Mouse (Mus musculus): ENCODE data around the gene Pdik1l.

Gene Pdik1l

GRCm38 (mm10) chr4:134287575-134288025 lies at the start of gene Pdik1l:
Gene Pdik1l, minus strand, starts transcription at chr4:134287895.
- peak; percentile 92 for DNase-seq (ENCODE audit: low spot score)

DNA sequence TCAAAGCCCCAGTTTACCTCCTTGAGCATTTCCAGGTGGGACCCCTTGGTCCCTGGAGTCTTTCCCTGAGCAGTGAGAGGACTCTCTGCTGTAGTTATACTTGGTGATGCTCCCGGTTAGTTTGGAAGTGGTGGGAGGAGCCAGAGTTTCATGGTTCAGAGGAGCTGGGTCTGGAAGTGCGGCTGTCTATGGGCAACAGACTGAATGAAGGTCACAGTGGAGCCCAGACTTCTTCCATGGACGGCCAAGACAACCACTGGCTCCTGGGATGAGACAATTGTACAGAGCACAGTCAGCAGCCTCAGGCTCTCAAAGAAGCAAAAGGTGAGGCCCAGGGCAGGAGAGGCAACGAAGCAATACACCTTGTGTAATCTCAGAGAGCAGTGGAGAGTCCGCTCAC lies 42.6 kb upstream of the Pdik1l start:
- DNase-seq (ENCODE audit: low spot score): no peak

- DNase-seq (ENCODE audit: low spot score): no peak
Measured at GRCm38 (mm10) chr4:134328832-134329231, 41.1 kb upstream of the Pdik1l start.

DNA sequence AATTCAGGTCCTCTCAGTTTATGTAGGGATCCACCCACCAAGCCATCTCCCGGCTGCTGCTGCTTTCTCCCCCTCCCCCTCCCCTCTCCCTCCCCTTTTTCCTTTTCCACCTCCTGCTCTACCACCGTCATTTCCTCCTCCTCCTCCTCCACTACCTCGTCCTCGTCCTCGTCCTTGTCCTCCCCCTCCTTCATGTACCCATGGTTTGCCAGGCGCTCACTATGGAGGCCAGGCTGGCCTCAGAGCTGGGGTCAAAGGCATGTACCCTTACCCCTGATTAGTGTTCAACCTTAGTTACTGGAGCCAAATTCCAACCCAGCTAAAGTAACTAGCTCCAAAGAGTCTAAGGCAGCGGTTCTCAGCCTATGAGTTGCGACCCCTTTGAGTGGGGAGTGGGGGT lies 40.5 kb upstream of the Pdik1l start:
- no peak for DNase-seq (ENCODE audit: low spot score)

- no peak for DNase-seq (ENCODE audit: low spot score)
Measured at GRCm38 (mm10) chr4:134326859-134327530, 39.3 kb upstream of the Pdik1l start.

DNA sequence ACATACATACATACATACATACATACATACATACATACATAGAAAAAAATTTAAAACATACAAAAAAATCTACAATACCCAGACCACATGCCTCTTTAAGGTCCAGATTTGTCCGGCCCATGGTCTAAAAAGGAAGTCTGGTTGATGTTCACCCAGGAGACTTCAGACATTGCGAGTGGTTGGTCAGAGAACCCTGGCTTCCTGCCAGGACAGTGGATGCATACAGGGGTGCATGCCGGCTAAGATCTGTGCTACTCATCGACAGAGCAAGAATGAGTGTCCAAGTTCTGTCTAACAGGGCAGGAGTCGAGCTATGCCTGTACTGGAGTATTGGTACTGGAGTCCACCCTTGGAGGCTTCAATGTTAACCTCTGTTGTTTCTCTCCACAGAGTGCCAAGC lies 37.0 kb upstream of the Pdik1l start:
- no peak for DNase-seq (ENCODE audit: low spot score)

GRCm38 (mm10) chr4:134321524-134321923 lies 33.8 kb upstream of the Pdik1l start:
- DNase-seq (ENCODE audit: low spot score): no peak

- DNase-seq (ENCODE audit: low spot score): no peak
Measured at GRCm38 (mm10) chr4:134319674-134320073, 32.0 kb upstream of the Pdik1l start.

DNA sequence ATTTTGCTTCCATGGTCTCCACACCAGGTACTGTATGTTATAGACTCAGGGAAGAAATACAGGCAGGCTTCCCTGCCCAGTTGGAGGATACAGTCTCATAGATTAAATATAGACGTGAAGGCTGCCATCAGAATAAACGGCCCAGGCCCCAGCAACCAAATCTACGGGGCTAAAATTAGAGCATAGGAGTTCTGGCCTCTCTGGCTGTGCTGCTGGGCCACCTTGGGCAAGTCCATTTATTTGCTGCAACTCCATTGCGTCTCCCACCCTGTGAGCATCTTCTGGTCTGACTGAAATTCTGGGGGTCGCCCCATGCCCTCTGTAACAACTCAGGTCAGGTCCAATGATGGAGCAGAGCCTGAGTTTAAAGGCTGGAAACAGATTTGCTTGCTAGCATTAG lies 31.4 kb upstream of the Pdik1l start:
- no peak for DNase-seq (ENCODE audit: low spot score)

DNA sequence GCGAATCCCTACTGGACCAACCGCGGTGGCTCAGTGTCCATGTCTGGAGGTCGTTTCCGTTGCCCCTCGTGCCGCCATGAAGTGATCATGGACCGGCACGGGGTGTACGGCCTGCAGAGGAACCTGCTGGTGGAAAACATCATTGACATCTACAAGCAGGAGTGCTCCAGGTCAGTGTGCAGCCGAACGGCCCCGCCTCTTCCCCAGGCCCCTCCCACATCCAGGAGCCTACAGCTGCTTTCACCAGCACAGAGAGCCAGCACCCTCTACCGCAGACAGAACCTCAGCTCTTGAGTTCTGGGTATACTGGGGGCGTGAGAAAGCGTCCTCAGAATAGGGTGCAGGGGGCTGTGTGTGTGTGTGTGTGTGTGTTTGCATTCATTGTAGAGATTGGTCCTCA lies 28.7 kb upstream of the Pdik1l start:
- no peak for DNase-seq (ENCODE audit: low spot score)

GRCm38 (mm10) chr4:134315470-134315869 lies 27.8 kb upstream of the Pdik1l start:
- no peak for DNase-seq (ENCODE audit: low spot score)

DNA sequence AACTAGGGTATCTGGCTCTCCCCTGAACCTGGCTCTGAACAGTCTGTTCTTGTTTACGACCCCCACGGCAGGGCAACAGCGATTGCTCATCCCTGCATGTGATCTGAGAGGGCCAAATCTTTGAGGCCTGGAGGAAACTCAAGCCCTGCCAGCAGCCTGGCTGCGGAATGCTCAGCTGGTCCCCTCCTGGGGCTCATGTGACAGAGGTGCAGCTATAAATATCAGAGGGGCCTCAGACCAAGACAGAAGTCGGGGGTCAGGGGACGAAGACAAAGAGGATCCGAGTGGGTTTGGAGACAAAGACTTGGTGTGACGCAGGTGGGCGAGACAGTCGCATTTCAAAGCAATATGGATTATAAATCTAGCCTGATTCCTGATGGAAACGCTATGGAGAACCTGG lies 27.2 kb upstream of the Pdik1l start, which contains the start of gene Trim63:
Gene Trim63, plus strand, starts transcription at position 245 of the 400 bp plus-strand sequence.
- DNase-seq (ENCODE audit: low spot score): peak; percentile 19

- no peak for DNase-seq (ENCODE audit: low spot score)
Measured at GRCm38 (mm10) chr4:134314081-134314655, 26.5 kb upstream of the Pdik1l start.

DNA sequence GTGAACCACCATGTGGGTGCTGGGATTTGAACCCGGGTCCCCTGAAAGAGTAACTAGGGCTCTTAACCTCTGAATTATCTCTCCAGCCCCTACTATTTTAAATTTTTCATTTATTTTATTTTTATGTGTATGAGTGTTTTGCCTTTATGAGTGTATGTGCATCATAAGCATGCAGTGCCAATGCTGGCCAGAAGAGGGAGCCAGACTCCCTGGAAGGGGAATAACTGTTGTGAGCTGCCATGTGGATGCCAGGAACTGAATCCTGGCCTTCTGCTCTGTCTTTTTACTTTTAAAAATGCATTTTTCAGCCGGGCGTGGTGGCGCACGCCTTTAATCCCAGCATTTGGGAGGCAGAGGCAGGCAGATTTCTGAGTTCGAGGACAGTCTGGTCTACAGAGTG lies 25.2 kb upstream of the Pdik1l start:
- DNase-seq (ENCODE audit: low spot score): no peak

DNA sequence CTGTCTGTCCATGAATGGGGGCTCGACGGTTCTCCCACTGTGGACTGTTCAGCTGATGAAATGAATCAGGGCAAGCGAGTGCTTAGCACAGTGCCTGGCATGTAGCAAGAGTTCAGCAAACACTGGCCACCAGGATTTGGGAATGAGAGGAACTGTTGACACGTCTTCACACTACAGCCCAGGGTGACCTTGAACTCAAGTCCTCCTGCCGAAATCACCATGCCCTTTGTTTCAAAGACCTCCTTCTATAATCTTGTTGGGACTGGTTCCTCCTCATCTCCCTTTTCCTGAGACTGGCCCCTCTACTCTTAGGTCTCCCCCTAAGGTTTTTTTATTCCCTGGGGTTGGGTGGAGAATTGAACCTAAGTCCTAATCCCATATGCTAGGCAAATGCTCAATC lies 24.6 kb upstream of the Pdik1l start:
- DNase-seq (ENCODE audit: low spot score): no peak

- no peak for DNase-seq (ENCODE audit: low spot score)
Measured at GRCm38 (mm10) chr4:134311784-134312183, 24.1 kb upstream of the Pdik1l start.

DNA sequence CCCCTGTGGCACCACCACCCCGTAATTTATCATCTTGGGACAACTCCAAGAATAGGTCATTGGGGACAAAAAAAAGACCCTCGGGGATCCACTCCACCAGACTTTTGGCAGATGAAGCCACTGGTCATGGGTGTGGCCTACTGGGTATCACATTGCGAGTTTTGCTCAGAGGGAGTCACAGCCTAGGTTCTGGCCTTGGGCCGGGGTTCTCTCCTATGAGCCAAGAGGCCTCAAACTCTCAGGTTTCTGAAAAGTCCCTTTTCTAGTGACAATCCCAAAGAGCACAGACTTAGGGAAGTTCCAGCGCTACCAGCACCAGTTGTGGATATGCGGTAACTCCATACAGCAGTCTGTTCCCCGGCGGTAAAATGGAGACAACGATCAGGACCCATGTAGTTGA lies 23.0 kb upstream of the Pdik1l start:
- DNase-seq (ENCODE audit: low spot score): no peak

GRCm38 (mm10) chr4:134310106-134310505 lies 22.4 kb upstream of the Pdik1l start:
- DNase-seq (ENCODE audit: low spot score): no peak

DNA sequence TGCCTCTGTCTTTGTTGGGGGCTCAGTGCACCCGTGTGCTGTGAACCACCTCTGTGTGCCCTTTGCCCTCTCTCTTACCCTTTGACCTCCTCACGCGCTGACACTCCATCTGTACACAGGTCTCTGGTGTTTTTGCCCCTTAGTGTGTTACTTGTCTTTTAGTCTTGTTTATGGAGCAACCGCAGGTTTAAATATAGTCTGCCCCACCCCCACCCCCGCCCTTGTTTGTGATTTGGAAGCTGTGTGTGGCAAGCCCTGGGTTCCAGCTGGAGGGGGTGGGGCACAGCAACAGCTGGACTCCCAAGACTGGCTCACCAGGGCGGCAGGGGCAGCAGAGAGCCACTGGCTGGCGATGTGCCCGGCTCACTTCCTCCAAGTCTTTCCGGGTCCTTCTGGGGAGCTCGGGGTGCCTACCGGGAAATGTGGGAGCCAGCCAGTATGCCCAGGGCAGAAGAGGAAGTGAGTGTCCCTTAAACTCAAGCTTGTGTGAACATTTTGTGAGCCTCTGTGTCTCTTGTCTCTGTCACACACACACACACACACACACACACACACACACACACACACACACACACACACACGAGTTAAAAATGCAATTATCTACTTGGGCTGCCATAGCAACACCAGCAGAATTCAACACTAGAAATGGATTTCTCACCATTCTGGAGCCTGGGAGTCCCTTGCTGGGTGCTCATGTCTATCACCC lies 19.8 kb upstream of the Pdik1l start:
- peak; percentile 50 for DNase-seq (ENCODE audit: low spot score)

GRCm38 (mm10) chr4:134306963-134307362 lies 19.3 kb upstream of the Pdik1l start:
- no peak for DNase-seq (ENCODE audit: low spot score)

- DNase-seq (ENCODE audit: low spot score): no peak
Measured at GRCm38 (mm10) chr4:134302084-134302483, 14.4 kb upstream of the Pdik1l start.

DNA sequence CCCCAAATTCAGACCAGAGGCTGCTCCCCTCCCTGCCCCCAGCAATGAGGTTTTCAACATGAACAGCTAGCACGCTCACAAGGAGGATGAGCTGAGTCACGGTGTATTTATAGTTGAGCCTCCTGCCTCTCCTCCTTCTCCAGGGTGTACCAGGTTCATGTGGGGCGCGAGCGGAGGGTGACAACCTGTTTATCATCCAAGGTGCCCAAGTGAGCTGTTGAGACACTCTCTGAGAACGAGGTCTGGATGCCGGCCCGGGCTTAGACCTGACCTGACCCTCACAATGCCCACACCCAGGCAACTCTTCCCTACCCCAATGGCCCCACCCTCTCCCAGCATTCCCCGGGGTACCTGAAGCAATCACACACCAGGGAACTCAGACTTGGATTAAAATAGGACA lies 12.6 kb upstream of the Pdik1l start:
- DNase-seq (ENCODE audit: low spot score): no peak

GRCm38 (mm10) chr4:134299498-134299810 lies 11.8 kb upstream of the Pdik1l start:
- DNase-seq (ENCODE audit: low spot score): no peak

Measured in embryo, embryonic 10.5 days (tissue).